Mouse (Mus musculus) intestine, embryonic 14.5 days (tissue): ENCODE measurements around the gene Tasp1. TPM values are rescaled to one million over a fixed set of nuclear protein-coding genes. Genes with fewer than 3 reads are reported as not detected.

Experiments used
- ATAC-seq: fragments of 200-750 bp; cut with Nextera tagmentation; replicated peaks from 2 replicates; pipeline ENCODE4 v1.8.0; 2017; ENCODE audit warnings: low read depth, moderate number of reproducible peaks, moderate TSS enrichment, moderate library complexity; ENCODE audit not compliant: low FRiP score, low TSS enrichment
- DNase-seq: peaks from one replicate; pipeline ENCODE4 v3.0.0-alpha.2; 2018; ENCODE audit warnings: low spot score
- H3K27ac ChIP-seq: fragments of 300-500 bp; sonication (generic); 2 replicates; pipeline ENCODE4 v1.5.1; 2014; ENCODE audit warnings: low read depth, mild to moderate bottlenecking, control low read depth
- H3K27me3 ChIP-seq: fragments of 300-500 bp; sonication (generic); replicated peaks from 2 replicates; pipeline ENCODE4 v1.6.1; 2014; ENCODE audit warnings: low read length, control low read depth; ENCODE audit not compliant: control insufficient read depth, insufficient read depth
- H3K36me3 ChIP-seq: fragments of 300-500 bp; sonication (generic); 2 replicates; pipeline ENCODE4 v1.6.1; 2014; ENCODE audit warnings: low read length, control low read depth; ENCODE audit not compliant: control insufficient read depth, insufficient read depth
- H3K4me1 ChIP-seq: fragments of 300-500 bp; sonication (generic); replicated peaks from 2 replicates; pipeline ENCODE4 v1.6.1; 2014; ENCODE audit warnings: low read length, control low read depth, mixed read lengths; ENCODE audit not compliant: control insufficient read depth, insufficient read depth
- H3K4me2 ChIP-seq: fragments of 300-500 bp; sonication (generic); 2 replicates; pipeline ENCODE4 v1.6.1; 2014; ENCODE audit warnings: low read length
- H3K4me3 ChIP-seq: fragments of 300-500 bp; sonication (generic); 2 replicates; pipeline ENCODE4 v1.5.1; 2014; ENCODE audit warnings: low read depth, low read length, control low read depth, mixed read lengths
- H3K9ac ChIP-seq: fragments of 300-500 bp; sonication (generic); 2 replicates; pipeline ENCODE4 v1.6.1; 2014; ENCODE audit warnings: mild to moderate bottlenecking, low read length
- H3K9me3 ChIP-seq: fragments of 300-500 bp; sonication (generic); 2 replicates; pipeline ENCODE4 v1.6.1; 2016; ENCODE audit warnings: low read length, control low read depth; ENCODE audit not compliant: control insufficient read depth
- WGBS: fragments of 180-500 bp; shearing (Covaris S2); extraction: QIAGEN DNeasy Blood & Tissue Kit; methylation state at CpG from one replicate; pipeline ENCODE4 v1.1.7; 2014; 5-methylcytosine and 5-hydroxymethylcytosine counted together
- polyA plus RNA-seq: library from polyadenylated mRNA; unstranded; fragments of >200 nt; fragmentation: Nextera tagmentation; extraction: Ambion mirVana; gene quantifications from 2 replicates; pipeline ENCODE4 v1.2.1, GENCODE M21; 2014

The Tasp1 gene
- 19.2 and 19.5 TPM in 2 replicates for polyA plus RNA-seq

DNA sequence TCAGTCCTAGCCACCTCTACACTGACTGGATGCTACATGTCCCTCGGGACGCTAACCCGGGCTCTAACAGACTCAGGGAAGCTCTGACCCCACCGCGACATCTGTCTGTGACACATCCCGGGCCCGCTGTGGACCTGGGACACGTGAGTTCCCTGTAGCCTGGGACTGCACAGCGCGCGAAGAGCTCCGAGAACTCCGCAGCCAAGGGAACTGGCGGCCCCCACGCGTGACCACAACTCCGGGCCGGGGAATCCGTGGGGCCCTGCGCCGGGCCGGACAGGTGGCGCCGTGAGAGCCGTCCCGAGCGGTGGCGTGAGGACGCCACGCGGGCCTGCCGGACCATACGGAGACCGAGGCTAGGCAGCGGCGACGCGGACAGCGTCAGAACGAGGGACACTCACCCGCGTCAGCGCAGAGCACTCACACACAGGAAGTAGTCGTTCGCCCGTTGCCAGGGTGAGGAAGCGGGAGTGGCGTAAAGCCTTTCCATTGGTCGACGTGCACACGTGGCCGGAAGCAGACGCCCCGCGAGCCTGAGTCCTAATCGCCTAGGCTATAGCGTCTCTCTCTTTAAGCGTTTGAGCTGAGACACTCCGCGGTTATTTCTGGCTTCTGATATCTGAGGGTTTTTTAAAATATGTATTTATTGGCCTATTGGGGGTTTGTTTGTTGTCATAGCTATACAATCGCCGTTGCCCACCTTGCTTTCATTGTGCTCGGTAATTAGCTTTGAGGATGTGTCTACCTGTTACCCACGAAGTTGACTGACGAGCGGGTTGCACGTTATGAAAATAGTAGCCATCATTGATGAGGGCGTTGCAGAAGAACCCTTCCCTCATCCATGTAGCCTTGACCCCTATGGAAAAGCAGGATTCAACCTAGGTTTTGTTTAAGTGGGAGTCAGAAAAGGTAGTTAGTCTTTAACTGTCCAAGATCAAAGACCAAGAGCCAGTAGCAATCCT lies at the start of gene Tasp1:
Gene Tasp1 (minus strand): TSS at position 453 of the 962 bp plus-strand sequence.
- peaks cover 10% of the 10 kb centered on the region; the same call in 1 of the 2 replicates for H3K4me1 ChIP-seq
- H3K9me3 ChIP-seq: no peaks in the 10 kb centered on the region
- ATAC-seq: peak; percentile 100
- peak within 1 kb of the TSS; percentile 81 for H3K27ac ChIP-seq
- under 1% methylated on average over 68 of the region's 68 CpGs for WGBS
- peak within 1 kb of the TSS; percentile 85 for H3K4me3 ChIP-seq
- no peaks in the 10 kb centered on the region for H3K36me3 ChIP-seq
- peak within 1 kb of the TSS; percentile 94 for H3K9ac ChIP-seq
- DNase-seq: peak; percentile 90
- H3K27me3 ChIP-seq: no peaks in the 10 kb centered on the region
- peak within 1 kb of the TSS; percentile 94 for H3K4me2 ChIP-seq

DNA sequence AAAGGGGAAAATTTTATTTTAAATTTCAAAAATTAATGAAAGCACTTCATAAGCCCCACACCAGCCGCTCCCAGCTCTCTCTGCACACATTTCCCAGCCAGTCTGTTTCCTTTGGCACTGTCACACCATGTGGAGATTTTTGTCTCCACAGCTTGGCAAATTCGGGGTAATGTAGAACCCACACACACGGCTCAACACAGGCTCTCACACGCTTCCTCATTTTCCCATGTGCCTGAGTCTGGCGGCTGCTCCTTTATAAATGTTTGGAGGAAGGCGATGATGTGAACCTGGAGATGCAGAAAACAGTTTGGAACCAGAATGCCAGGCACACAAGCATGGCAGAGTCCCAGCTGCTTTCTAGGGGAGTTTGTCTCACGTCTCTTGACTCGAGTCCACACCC lies 47.2 kb upstream of the Tasp1 start:
- Histone ChIP-seq H3K4me1 (no peaks in the 10 kb centered on the region), H3K27me3 (no peaks in the 10 kb centered on the region), H3K9ac (no peak overlapping the region), H3K4me2 (no peak overlapping the region), H3K9me3 (no peaks in the 10 kb centered on the region), H3K4me3 (no peak overlapping the region), H3K27ac (no peak overlapping the region), H3K36me3 (no peaks in the 10 kb centered on the region)
- DNase-seq (no peak), ATAC-seq (no peak)
- 89% methylated on average over 8 of the region's 8 CpGs for WGBS

DNA sequence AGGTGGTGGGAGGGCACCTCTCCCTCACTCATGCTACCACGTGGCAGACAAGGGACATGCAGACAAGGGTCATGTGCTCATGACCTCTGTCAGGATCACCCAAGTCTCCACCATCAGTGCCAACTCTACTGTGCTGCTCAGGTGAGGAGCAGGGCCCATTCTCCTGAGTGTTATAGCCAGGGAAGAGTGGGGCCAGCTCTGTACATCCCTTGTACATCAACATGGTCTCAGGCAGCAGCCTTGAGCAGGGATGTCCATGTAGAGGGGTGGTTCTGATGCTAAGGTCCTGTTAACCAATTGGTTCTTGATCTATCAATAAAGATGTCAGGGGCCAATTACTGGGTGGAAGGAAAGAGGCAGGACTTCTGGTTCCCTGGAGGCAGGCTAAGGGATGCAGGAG lies 42.3 kb upstream of the Tasp1 start:
- Histone ChIP-seq H3K4me2 (no peak overlapping the region), H3K4me3 (no peak overlapping the region), H3K9ac (no peak overlapping the region), H3K36me3 (no peaks in the 10 kb centered on the region), H3K4me1 (no peaks in the 10 kb centered on the region), H3K9me3 (no peaks in the 10 kb centered on the region), H3K27ac (no peak overlapping the region), H3K27me3 (no peaks in the 10 kb centered on the region)
- 43% methylated on average over 1 of the region's 1 CpGs for WGBS
- DNase-seq: no peak
- ATAC-seq: no peak

DNA sequence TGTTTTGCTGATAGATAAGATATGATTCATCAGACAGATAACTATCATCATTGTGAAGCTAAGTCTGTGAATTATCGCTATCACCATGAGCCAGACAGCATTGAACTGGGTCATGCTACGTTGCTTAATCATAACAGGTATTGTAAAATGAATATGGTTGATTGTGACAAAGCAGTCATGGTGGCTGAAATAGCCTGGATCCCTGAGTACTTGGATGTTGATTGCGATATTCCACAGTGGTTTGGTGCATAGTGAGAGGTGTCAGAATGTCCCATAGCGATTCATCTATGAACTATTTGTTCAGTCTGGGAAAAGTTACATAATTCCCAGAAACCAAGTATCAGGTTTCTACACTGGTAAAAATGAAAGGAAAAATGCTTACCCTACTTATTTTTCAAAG lies 41.0 kb upstream of the Tasp1 start:
- H3K27ac ChIP-seq: no peak overlapping the region
- H3K4me1 ChIP-seq: no peaks in the 10 kb centered on the region
- WGBS: 90% methylated on average over 4 of the region's 4 CpGs
- no peak overlapping the region for H3K4me3 ChIP-seq
- no peaks in the 10 kb centered on the region for H3K9me3 ChIP-seq
- no peak for DNase-seq
- H3K36me3 ChIP-seq: no peaks in the 10 kb centered on the region
- no peak overlapping the region for H3K4me2 ChIP-seq
- no peak for ATAC-seq
- H3K27me3 ChIP-seq: no peaks in the 10 kb centered on the region
- no peak overlapping the region for H3K9ac ChIP-seq

DNA sequence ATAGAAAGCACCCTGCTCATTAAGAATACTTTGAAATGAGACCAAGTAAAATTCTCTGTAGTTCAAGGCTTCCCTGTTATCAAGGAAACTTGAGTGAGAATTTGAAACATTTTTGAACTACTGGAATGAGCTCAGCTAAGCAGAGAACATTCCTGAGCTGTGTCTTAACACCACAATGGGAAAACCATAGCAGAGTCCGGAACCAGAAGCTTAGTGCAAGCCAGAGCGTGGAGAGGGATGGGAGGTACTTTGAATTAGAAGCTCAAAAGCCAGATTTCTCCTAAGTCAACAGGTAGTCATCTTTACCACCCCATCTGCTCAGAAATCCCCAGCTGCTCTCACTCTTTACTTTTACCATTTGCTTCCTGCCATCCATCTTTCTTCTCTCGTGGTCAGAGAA lies 38.3 kb upstream of the Tasp1 start:
- H3K4me2 ChIP-seq: no peak overlapping the region
- no peaks in the 10 kb centered on the region for H3K27me3 ChIP-seq
- no peaks in the 10 kb centered on the region for H3K9me3 ChIP-seq
- no peak for ATAC-seq
- no peak for DNase-seq
- H3K36me3 ChIP-seq: no peaks in the 10 kb centered on the region
- no peak overlapping the region for H3K4me3 ChIP-seq
- no peak overlapping the region for H3K27ac ChIP-seq
- 61% methylated on average over 3 of the region's 3 CpGs for WGBS
- H3K9ac ChIP-seq: no peak overlapping the region
- no peaks in the 10 kb centered on the region for H3K4me1 ChIP-seq

DNA sequence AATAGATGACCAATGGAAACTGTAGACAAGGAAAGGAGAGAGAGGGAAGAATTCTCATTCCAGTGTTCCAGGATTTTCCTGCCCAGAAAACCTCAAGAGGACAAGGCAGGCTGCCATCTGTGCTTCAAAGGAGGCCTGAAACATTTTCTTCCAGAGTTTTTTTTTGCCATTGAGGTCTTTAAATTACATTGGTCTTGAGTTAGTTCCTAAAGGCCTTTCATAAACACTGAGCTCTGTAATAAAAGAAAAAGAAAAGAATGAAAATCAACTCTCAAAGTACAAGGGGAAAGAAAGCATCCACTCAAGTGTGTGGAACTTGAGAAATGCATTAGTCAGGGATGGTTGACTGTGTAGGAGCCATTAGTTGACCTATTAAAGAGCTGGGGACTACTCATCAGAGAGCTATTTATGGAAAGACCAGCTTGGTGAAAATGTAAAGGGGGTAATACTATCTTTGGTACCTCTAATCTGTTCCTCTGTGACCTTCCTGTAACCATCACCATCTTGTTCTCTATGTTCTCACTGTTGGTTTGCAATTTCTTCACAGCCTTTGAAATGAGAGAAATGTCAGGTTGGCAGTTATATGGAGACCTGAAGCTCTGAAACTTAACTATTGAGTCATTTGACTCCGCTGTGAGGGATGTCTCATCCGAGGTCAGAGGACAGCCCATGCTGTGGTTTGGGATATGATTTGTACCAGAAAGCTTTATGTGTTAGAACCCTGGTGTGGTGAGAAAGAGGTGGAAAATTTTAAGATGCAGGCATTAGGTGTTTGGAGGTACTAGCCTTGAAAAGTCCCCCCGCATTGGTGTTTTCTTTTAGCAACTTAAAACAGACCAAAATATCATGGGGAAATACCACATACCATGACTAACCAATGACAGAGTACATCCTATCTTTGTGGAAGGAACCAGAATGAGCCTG lies 34.2 kb upstream of the Tasp1 start:
- H3K36me3 ChIP-seq: no peaks in the 10 kb centered on the region
- DNase-seq: no peak
- no peak overlapping the region for H3K9ac ChIP-seq
- no peak for ATAC-seq
- no peak overlapping the region for H3K4me3 ChIP-seq
- no peaks in the 10 kb centered on the region for H3K9me3 ChIP-seq
- H3K27me3 ChIP-seq: no peaks in the 10 kb centered on the region
- H3K4me1 ChIP-seq: no peaks in the 10 kb centered on the region
- H3K4me2 ChIP-seq: no peak overlapping the region
- 86% methylated on average over 3 of the region's 3 CpGs for WGBS
- no peak overlapping the region for H3K27ac ChIP-seq

DNA sequence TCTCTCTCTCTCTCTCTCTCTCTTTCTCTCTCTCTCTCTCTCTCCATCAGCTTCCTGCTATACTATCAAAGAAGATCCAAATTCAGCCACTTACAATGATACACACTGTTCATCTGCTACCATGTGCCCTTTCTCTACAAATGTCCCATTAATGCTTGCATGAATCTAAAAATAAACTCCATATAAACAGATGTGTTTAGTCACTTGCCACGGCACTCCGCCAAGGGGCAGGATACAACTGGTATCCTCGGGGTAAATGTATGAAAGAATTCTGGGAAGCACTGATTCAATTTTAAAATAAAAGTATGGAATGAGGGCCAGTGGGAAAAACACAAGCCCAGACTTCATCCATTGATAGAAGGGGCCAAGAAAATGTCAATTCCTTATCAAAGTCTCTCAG lies 33.4 kb upstream of the Tasp1 start:
- no peak overlapping the region for H3K4me2 ChIP-seq
- no peak overlapping the region for H3K4me3 ChIP-seq
- no peaks in the 10 kb centered on the region for H3K36me3 ChIP-seq
- no peaks in the 10 kb centered on the region for H3K9me3 ChIP-seq
- DNase-seq (no peak), ATAC-seq (no peak)
- no peaks in the 10 kb centered on the region for H3K27me3 ChIP-seq
- no peak overlapping the region for H3K9ac ChIP-seq
- WGBS: 74% methylated on average over 3 of the region's 3 CpGs
- no peak overlapping the region for H3K27ac ChIP-seq
- H3K4me1 ChIP-seq: no peaks in the 10 kb centered on the region

DNA sequence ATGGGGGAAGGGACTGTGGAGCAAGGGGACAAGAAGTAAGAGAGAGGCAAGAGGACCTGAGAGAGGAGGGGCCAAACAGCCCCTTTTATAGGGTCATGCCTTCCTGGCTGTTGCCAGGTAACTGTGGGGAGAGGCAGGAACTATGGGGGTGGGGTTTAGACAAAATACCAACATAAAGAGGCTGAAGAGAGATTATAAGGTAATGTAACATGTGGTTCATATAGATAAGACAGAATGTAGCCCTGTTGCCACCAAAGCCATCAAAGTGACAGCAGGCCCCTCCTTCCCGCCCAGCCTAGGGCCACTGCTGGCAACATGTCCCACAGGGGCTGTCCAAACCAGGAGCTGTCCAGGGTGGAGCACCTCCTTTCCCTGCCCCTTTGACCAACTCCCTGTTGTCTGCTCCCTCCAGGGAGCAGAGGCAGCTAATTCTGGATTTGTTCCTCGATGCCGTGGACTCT lies 30.6 kb upstream of the Tasp1 start:
- no peak for DNase-seq
- H3K9me3 ChIP-seq: no peaks in the 10 kb centered on the region
- H3K4me2 ChIP-seq: no peak overlapping the region
- 76% methylated on average over 3 of the region's 3 CpGs for WGBS
- no peak overlapping the region for H3K27ac ChIP-seq
- no peaks in the 10 kb centered on the region for H3K27me3 ChIP-seq
- H3K36me3 ChIP-seq: no peaks in the 10 kb centered on the region
- no peak overlapping the region for H3K4me3 ChIP-seq
- H3K9ac ChIP-seq: no peak overlapping the region
- no peaks in the 10 kb centered on the region for H3K4me1 ChIP-seq
- ATAC-seq: no peak
